Mouse (Mus musculus) embryonic facial prominence, embryonic 14.5 days (tissue): ENCODE measurements at regions not wholly inside any gene's neighbourhood (a gene's known extent, or its start where the extent isn't known, plus 50 kb on each side); places are given as distances from the start of the nearest gene placed in this dataset.

ENCODE experiments used
- ATAC-seq: fragments of 200-750 bp; cut with Nextera tagmentation; 2 replicates; pipeline ENCODE4 v1.8.0; 2017; ENCODE audit warnings: low read depth, moderate number of reproducible peaks, moderate TSS enrichment
- DNase-seq: peaks from one replicate; pipeline ENCODE4 v3.0.0-alpha.2; 2015; ENCODE audit warnings: low spot score
- H3K27ac ChIP-seq: fragments of 300-500 bp; sonication (generic); replicated peaks from 2 replicates; pipeline ENCODE4 v1.5.1; 2014; ENCODE audit warnings: low read depth, mild to moderate bottlenecking, low read length, moderate library complexity
- H3K27me3 ChIP-seq: fragments of 300-500 bp; sonication (generic); replicated peaks from 2 replicates; pipeline ENCODE4 v1.6.1; 2014; ENCODE audit warnings: low read length; ENCODE audit not compliant: control insufficient read depth, insufficient read depth
- H3K36me3 ChIP-seq: fragments of 300-500 bp; sonication (generic); 2 replicates; pipeline ENCODE4 v1.6.1; 2014; ENCODE audit warnings: low read length, mixed read lengths; ENCODE audit not compliant: control insufficient read depth, insufficient read depth
- H3K4me1 ChIP-seq: fragments of 300-500 bp; sonication (generic); 2 replicates; pipeline ENCODE4 v1.6.1; 2014; ENCODE audit warnings: antibody characterized with exemption, low read length; ENCODE audit not compliant: control insufficient read depth, insufficient read depth
- H3K4me2 ChIP-seq: fragments of 300-500 bp; sonication (generic); 2 replicates; pipeline ENCODE4 v1.6.1; 2014; ENCODE audit warnings: low read depth, mild to moderate bottlenecking, low read length, moderate library complexity, mixed read lengths
- H3K4me3 ChIP-seq: fragments of 300-500 bp; sonication (generic); 2 replicates; pipeline ENCODE4 v1.5.1; 2014; ENCODE audit warnings: low read depth, mild to moderate bottlenecking, low read length
- H3K9ac ChIP-seq: fragments of 300-500 bp; sonication (generic); 2 replicates; pipeline ENCODE4 v1.6.1; 2014; ENCODE audit warnings: low read depth, mild to moderate bottlenecking, low read length, moderate library complexity, mixed read lengths
- H3K9me3 ChIP-seq: fragments of 300-500 bp; sonication (generic); 2 replicates; pipeline ENCODE4 v1.6.1; 2016; ENCODE audit warnings: low read length; ENCODE audit not compliant: control insufficient read depth
- WGBS: fragments of 180-500 bp; shearing (Covaris S2); extraction: QIAGEN DNeasy Blood & Tissue Kit; methylation state at CpG from one replicate; pipeline ENCODE4 v1.1.7; 2014; 5-methylcytosine and 5-hydroxymethylcytosine counted together

DNA sequence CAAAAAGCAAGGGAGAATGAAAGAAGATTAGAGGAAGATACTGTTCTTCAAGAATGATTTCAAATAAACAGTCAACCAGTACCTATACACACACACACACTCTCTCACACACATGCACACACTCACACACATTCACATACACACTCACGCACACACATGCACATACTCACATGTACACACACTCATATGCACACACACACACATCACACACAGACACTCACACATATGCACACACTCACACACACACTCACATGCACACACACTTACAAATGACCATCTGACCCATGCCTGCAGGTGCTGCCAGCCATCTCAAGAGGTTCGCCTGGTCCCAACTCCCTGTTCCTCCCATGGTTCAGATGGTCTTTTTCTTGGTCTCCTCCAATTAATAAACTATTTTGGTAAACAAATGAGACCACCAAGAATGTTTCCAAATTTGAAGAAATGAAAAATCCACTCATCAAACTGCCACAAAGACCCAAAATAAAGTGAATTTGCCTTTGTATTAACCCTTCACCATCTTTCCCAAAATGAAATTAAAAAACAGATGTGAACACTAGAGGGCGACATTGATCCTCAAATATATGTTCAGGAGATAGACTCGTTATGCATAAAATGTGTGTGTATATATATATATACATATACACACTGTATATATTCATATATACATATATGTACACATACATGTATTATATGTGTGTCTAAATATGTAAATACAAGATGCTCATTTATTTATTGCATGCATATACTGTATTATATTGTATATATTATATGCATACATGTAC, 150.3 kb upstream of the Ank start:
- no peaks in the 10 kb centered on the region for H3K36me3 ChIP-seq
- no peak overlapping the region for H3K4me3 ChIP-seq
- DNase-seq (peak; percentile 61), ATAC-seq (no peak)
- no peaks in the 10 kb centered on the region for H3K27me3 ChIP-seq
- no peak overlapping the region for H3K27ac ChIP-seq
- no peak overlapping the region for H3K4me2 ChIP-seq
- H3K4me1 ChIP-seq: no peaks in the 10 kb centered on the region
- H3K9ac ChIP-seq: no peak overlapping the region
- 48% methylated on average over 4 of the region's 4 CpGs for WGBS
- H3K9me3 ChIP-seq: no peaks in the 10 kb centered on the region

DNA sequence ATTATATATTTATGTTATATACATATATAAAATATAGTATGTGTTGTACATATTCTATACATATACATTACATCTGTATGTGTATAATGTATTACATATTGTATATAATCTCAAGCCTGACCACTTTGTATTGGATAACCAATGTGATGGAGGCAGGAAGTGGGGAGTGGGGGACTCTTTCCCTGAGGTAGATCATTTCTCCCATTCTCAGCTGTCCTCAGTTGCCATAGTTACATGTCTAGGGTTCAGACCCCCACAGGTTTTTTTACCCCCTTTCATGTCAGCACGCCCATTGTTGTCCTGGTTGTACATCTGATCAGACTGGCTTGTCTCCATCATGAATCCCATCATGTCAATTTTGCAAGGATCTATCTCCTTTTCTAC, 149.7 kb upstream of the Ank start:
- H3K4me2 ChIP-seq: no peak overlapping the region
- no peak overlapping the region for H3K27ac ChIP-seq
- H3K9me3 ChIP-seq: no peaks in the 10 kb centered on the region
- H3K9ac ChIP-seq: no peak overlapping the region
- H3K36me3 ChIP-seq: no peaks in the 10 kb centered on the region
- ATAC-seq: no peak
- DNase-seq: no peak
- H3K4me3 ChIP-seq: no peak overlapping the region
- no peaks in the 10 kb centered on the region for H3K27me3 ChIP-seq
- no peaks in the 10 kb centered on the region for H3K4me1 ChIP-seq
- WGBS: 65% methylated on average over 1 of the region's 1 CpGs

DNA sequence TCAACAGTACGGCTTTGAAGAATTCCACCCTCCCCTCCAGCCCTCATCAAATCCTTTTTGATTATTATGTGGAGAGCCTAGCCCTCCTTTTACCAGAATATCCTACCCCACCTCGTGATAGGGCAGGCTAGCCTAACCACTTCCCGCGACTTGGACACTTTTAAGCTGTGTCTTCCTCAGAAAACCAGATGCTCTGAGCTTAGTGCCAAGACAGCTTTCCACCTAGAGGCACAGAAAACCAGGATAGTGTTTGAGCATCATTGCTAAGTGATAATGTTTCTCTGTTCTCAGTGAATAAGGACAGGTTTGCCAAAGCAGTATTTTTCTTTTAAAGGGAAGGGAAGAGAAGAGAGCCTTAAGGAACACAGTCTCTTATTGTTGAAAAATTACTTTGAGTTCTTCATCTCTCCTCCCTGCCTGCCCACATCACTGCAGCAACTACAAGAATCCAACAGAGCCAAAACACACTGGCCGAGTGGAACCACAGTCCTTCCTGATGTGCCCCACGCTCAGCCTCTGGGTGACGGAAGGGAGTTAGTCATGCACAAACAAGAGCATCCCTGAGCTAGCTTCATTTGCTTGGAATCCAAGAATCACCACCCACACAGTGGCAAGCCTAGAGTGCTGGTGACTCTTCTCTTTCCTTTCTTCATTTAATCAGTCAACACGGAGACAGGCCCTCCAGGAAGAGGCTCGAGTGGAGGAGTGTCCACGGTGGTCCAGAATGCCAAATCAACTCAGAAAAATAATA, 144.4 kb upstream of the Ank start:
- Histone ChIP-seq H3K4me1 (no peaks in the 10 kb centered on the region), H3K9me3 (no peaks in the 10 kb centered on the region), H3K27me3 (no peaks in the 10 kb centered on the region), H3K4me3 (no peak overlapping the region), H3K27ac (no peak overlapping the region), H3K9ac (no peak overlapping the region), H3K4me2 (no peak overlapping the region), H3K36me3 (no peaks in the 10 kb centered on the region)
- ATAC-seq: no peak
- DNase-seq: no peak
- WGBS: 79% methylated on average over 10 of the region's 10 CpGs

DNA sequence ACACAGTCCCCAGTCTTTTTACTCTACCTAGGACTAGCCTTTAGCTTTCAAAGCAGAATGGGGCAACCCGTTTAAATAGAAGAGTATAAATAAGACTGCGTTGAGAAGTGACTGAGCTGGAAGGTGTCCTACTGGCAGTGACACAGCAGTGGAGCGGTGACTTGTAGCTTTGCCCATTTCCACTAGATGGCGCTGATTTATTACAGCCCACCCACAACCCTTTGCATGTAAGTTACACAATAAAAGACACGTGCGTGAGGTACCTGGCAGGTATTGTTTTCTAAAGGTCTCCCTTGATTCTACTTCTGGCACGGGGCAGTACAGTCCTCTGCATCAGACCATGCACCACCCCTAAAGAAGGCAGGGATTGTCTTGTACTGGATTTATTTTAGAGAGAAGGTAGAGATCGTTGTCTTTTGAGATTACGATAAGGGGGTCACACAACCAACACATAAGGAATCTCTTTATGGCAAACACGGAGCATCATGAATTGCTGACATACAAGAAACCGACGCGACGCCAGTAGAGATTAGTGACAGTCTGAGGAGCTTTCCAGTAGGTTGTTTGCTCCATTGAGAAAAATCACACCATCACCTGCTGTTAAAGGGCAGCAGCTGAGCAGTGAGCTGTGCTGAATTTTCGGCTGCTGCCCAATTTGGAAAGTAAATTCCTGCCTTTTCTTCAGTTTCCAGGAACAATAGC, 140.5 kb upstream of the Ank start:
- H3K4me1 ChIP-seq: no peaks in the 10 kb centered on the region
- H3K4me3 ChIP-seq: no peak overlapping the region
- DNase-seq (peak; percentile 76), ATAC-seq (peak; percentile 88)
- no peak overlapping the region for H3K4me2 ChIP-seq
- H3K9me3 ChIP-seq: no peaks in the 10 kb centered on the region
- H3K9ac ChIP-seq: no peak overlapping the region
- no peaks in the 10 kb centered on the region for H3K27me3 ChIP-seq
- no peaks in the 10 kb centered on the region for H3K36me3 ChIP-seq
- H3K27ac ChIP-seq: no peak overlapping the region
- WGBS: 24% methylated on average over 15 of the region's 15 CpGs

DNA sequence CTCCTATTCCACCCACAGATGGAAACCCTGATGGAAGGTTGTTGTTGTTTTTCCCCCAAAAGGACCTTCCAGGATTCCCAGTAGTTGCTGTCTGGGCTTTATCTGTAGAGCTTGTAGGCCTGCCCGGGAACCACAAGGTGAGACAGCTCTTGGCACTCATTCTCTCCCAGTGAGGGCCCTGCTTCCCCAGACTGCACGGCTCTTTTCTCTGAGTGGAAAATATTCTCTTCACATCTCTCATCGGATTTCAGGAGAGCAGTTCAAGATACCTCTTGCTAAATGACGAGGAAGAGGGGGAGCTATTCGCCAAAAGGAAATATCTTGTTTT, 140.0 kb upstream of the Ank start:
- Histone ChIP-seq H3K4me2 (no peak overlapping the region), H3K9me3 (no peaks in the 10 kb centered on the region), H3K36me3 (no peaks in the 10 kb centered on the region), H3K4me1 (no peaks in the 10 kb centered on the region), H3K27ac (no peak overlapping the region), H3K4me3 (no peak overlapping the region), H3K27me3 (no peaks in the 10 kb centered on the region), H3K9ac (no peak overlapping the region)
- DNase-seq (peak; percentile 35), ATAC-seq (peak; percentile 67; the same call in 1 of the 2 replicates)
- 54% methylated on average over 5 of the region's 5 CpGs for WGBS

DNA sequence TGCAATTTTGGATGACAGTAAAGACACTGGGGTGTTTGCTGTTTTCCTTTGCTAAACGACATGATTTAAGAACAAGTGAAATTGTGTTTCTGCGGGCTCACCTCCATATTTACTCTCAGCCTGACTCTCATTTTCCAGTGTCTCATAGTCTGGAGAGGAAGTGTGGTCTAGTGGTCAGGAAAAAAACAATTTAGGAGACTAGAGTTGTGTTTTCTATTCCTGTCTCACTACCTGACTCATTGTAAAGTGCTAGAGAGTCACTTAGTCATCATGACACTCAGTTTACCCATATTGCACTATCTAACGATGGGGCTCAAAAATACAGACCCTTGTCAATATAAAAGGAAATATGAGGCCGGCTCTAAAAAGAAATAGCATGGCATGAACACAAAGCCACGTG, 138.7 kb upstream of the Ank start:
- no peaks in the 10 kb centered on the region for H3K36me3 ChIP-seq
- H3K4me3 ChIP-seq: no peak overlapping the region
- no peaks in the 10 kb centered on the region for H3K4me1 ChIP-seq
- no peak overlapping the region for H3K9ac ChIP-seq
- no peak for ATAC-seq
- no peak for DNase-seq
- no peaks in the 10 kb centered on the region for H3K27me3 ChIP-seq
- no peak overlapping the region for H3K4me2 ChIP-seq
- H3K9me3 ChIP-seq: no peaks in the 10 kb centered on the region
- no peak overlapping the region for H3K27ac ChIP-seq
- whole genome bisulfite sequencing: 80% methylated on average over 5 of the region's 5 CpGs

DNA sequence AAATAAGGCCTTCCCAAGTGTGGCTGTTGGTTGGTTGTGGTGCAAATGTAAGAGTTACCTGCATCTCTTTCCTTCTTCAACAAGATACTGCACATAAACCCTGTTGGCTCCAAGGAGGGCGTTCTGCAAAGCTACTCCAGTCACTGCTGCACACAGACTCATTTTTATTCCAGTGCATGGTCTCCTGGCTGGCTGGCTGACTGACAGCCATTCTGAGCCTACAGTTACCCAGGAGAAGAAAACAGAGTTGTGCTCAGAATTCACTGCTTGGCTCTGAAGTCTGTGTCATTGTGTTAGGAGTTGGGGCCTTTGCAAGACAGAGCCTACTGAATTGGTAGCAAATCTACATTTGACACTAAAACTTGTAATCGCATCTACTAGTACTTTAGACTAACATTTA, 138.0 kb upstream of the Ank start:
- H3K9me3 ChIP-seq: no peaks in the 10 kb centered on the region
- H3K4me1 ChIP-seq: no peaks in the 10 kb centered on the region
- no peak overlapping the region for H3K4me2 ChIP-seq
- no peak overlapping the region for H3K27ac ChIP-seq
- WGBS: 93% methylated on average over 2 of the region's 2 CpGs
- H3K27me3 ChIP-seq: no peaks in the 10 kb centered on the region
- no peaks in the 10 kb centered on the region for H3K36me3 ChIP-seq
- no peak for DNase-seq
- ATAC-seq: no peak
- H3K4me3 ChIP-seq: no peak overlapping the region
- no peak overlapping the region for H3K9ac ChIP-seq

DNA sequence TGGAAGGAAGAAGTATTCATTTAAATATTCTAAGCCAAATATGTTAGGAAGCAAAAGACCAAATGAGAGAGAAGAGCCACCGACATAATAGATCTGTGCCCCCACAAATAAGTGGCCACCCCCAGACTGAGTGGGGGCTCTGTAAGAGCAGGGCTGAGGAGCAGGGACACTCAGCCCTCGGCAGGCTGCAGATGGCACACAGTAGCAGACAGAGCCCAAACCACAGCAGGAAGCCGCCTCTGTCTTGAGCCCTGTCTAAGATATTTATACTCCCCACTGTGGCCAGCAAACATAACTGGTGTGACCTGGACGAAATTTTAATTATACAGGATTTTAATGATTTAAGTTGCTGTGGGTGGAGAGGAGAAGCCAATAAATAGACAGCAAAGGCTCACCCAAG, 126.4 kb upstream of the Ank start:
- H3K36me3 ChIP-seq: no peaks in the 10 kb centered on the region

More for the DNA sequence above, 126.4 kb upstream of the Ank start:
- H3K9ac ChIP-seq: no peak overlapping the region
- no peaks in the 10 kb centered on the region for H3K27me3 ChIP-seq
- WGBS: 62% methylated on average over 4 of the region's 4 CpGs
- DNase-seq: no peak
- no peak overlapping the region for H3K27ac ChIP-seq
- no peak overlapping the region for H3K4me3 ChIP-seq
- H3K9me3 ChIP-seq: no peaks in the 10 kb centered on the region
- no peaks in the 10 kb centered on the region for H3K4me1 ChIP-seq
- no peak overlapping the region for H3K4me2 ChIP-seq
- peak; percentile 57; the same call in 1 of the 2 replicates for ATAC-seq
